Mouse (Mus musculus) MEL (cell line): Measurements from ENCODE around the gene Rccd1. TPM values are rescaled to one million over a fixed set of nuclear protein-coding genes. Genes with fewer than 3 reads are reported as not detected.

ENCODE experiments used
- DNase-seq: peaks from one replicate; pipeline ENCODE4 v3.0.0; 2011; ENCODE audit warnings: low read depth, low spot score
- H3K27ac ChIP-seq: 2 replicates; pipeline ENCODE4 v1.5.1; 2012; ENCODE audit warnings: low read depth, mild to moderate bottlenecking, control low read depth, low read length, moderate library complexity; ENCODE audit not compliant: control insufficient read depth
- H3K27me3 ChIP-seq, 2 experiments: fragments of 150-350 bp in 1 of 2; sonication (generic) in 1 of 2; 2 replicates each; pipeline ENCODE4 v1.6.1; 2012; ENCODE audit warnings: low read length in 2 of 2, mild to moderate bottlenecking in 2 of 2, improper control_type of control experiment in 1 of 2, moderate library complexity in 1 of 2; ENCODE audit not compliant: insufficient read depth in 2 of 2, control insufficient read depth in 1 of 2
- H3K36me3 ChIP-seq, 2 experiments: 2 replicates each; pipeline ENCODE4 v1.6.1; 2012 to 2014; ENCODE audit warnings: low read length in 2 of 2, improper control_type of control experiment in 1 of 2, inconsistent platforms in 1 of 2, mild to moderate bottlenecking in 1 of 2; ENCODE audit not compliant: insufficient read depth in 2 of 2, control insufficient read depth in 1 of 2
- H3K4me1 ChIP-seq, 2 experiments: fragments of 150-350 bp in 1 of 2; sonication (generic) in 1 of 2; 2 replicates each; pipeline ENCODE4 v1.6.1; 2012; ENCODE audit warnings: low read length in 2 of 2, improper control_type of control experiment in 1 of 2, mild to moderate bottlenecking in 1 of 2; ENCODE audit not compliant: insufficient read depth in 2 of 2, control insufficient read depth in 1 of 2
- H3K4me3 ChIP-seq, 2 experiments: fragments of 150-350 bp in 1 of 2; sonication (generic) in 1 of 2; 2 replicates each; pipeline ENCODE4 v1.5.1; 2012; ENCODE audit warnings: low read depth in 2 of 2, low read length in 2 of 2, mild to moderate bottlenecking in 2 of 2, moderate library complexity in 2 of 2, control low read depth in 1 of 2, improper control_type of control experiment in 1 of 2; ENCODE audit not compliant: control insufficient read depth in 1 of 2, insufficient read depth in 1 of 2
- H3K79me2 ChIP-seq: 2 replicates; pipeline ENCODE4 v1.6.1; 2012; ENCODE audit warnings: mild to moderate bottlenecking, low read length, moderate library complexity; ENCODE audit not compliant: control insufficient read depth, poor library complexity, insufficient read depth
- H3K9ac ChIP-seq: 2 replicates; pipeline ENCODE4 v1.6.1; 2012; ENCODE audit warnings: low read depth, mild to moderate bottlenecking, control low read depth, low read length, moderate library complexity; ENCODE audit not compliant: control insufficient read depth, poor library complexity, severe bottlenecking
- H3K9me3 ChIP-seq: fragments of 150-350 bp; sonication (generic); replicated peaks from 2 replicates; pipeline ENCODE4 v1.6.1; 2012; ENCODE audit warnings: mild to moderate bottlenecking, low read length, improper control_type of control experiment, moderate library complexity; ENCODE audit not compliant: insufficient read depth
- CTCF ChIP-seq, 3 experiments: IDR thresholded peaks in 2 of 3; conservative IDR thresholded peaks in 1 of 3; 2 replicates each; pipeline ENCODE4 v1.5.1; 2011 to 2012; ENCODE audit warnings: low read length in 3 of 3, low read depth in 2 of 3, mild to moderate bottlenecking in 2 of 3, improper control_type of control experiment in 1 of 3, inconsistent platforms in 1 of 3, mixed read lengths in 1 of 3, moderate library complexity in 1 of 3; ENCODE audit not compliant: control insufficient read depth in 1 of 3, insufficient read depth in 1 of 3, poor library complexity in 1 of 3, severe bottlenecking in 1 of 3
- EP300 ChIP-seq, 2 experiments: IDR thresholded peaks; 2 replicates each; pipeline ENCODE4 v1.6.1; 2011; ENCODE audit warnings: improper control_type of control experiment in 2 of 2, low read length in 2 of 2, low read depth in 1 of 2, mild to moderate bottlenecking in 1 of 2
- GABPA ChIP-seq: IDR thresholded peaks from 2 replicates; pipeline ENCODE4 v1.6.1; 2012; ENCODE audit warnings: low read depth, mild to moderate bottlenecking, inconsistent platforms, low read length, improper control_type of control experiment, moderate library complexity
- MAFK ChIP-seq: IDR thresholded peaks from 2 replicates; pipeline ENCODE4 v1.6.1; 2011; ENCODE audit warnings: low read depth, mild to moderate bottlenecking, low read length, improper control_type of control experiment, borderline replicate concordance
- MAZ ChIP-seq: IDR thresholded peaks from 2 replicates; pipeline ENCODE4 v1.6.1; 2012; ENCODE audit warnings: low read depth, mild to moderate bottlenecking, inconsistent platforms, low read length, improper control_type of control experiment
- MEF2A ChIP-seq: IDR thresholded peaks from 2 replicates; pipeline ENCODE4 v1.6.1; 2014; ENCODE audit warnings: low read depth, mild to moderate bottlenecking, inconsistent platforms, low read length, improper control_type of control experiment; ENCODE audit not compliant: poor library complexity, insufficient replicate concordance, severe bottlenecking; ENCODE audit errors: extremely low read depth
- MXI1 ChIP-seq: IDR thresholded peaks from 2 replicates; pipeline ENCODE4 v1.6.1; 2011; ENCODE audit warnings: mild to moderate bottlenecking, low read depth, low read length, improper control_type of control experiment
- MYB ChIP-seq: IDR thresholded peaks from 2 replicates; pipeline ENCODE4 v1.6.1; 2011; ENCODE audit warnings: mild to moderate bottlenecking, low read depth, low read length, improper control_type of control experiment
- MYC ChIP-seq: IDR thresholded peaks from 2 replicates; pipeline ENCODE4 v1.6.1; 2011; ENCODE audit warnings: low read depth, mild to moderate bottlenecking, low read length, improper control_type of control experiment, moderate library complexity
- NELFE ChIP-seq: IDR thresholded peaks from 2 replicates; pipeline ENCODE4 v1.6.1; 2011; ENCODE audit warnings: low read depth, low read length, improper control_type of control experiment
- POLR2AphosphoS2 ChIP-seq: IDR thresholded peaks from 2 replicates; pipeline ENCODE4 v1.6.1; 2011; ENCODE audit warnings: low read length, improper control_type of control experiment
- POLR2AphosphoS5 ChIP-seq: IDR thresholded peaks from 2 replicates; pipeline ENCODE4 v1.6.1; 2012; ENCODE audit warnings: low read depth, borderline replicate concordance, mild to moderate bottlenecking, inconsistent platforms, low read length, moderate library complexity, mixed read lengths
- RCOR1 ChIP-seq: IDR thresholded peaks from 2 replicates; pipeline ENCODE4 v1.6.1; 2012; ENCODE audit warnings: low read depth, mild to moderate bottlenecking, inconsistent platforms, low read length, improper control_type of control experiment
- SMC3 ChIP-seq: IDR thresholded peaks from 2 replicates; pipeline ENCODE4 v1.6.1; 2011; ENCODE audit warnings: low read depth, low read length, improper control_type of control experiment
- TAL1 ChIP-seq: IDR thresholded peaks from 2 replicates; pipeline ENCODE4 v1.6.1; 2012; ENCODE audit warnings: mild to moderate bottlenecking, inconsistent platforms, low read length, moderate library complexity, mixed read lengths
- TCF12 ChIP-seq: IDR thresholded peaks from 2 replicates; pipeline ENCODE4 v1.6.1; 2014; ENCODE audit warnings: low read depth, mild to moderate bottlenecking, inconsistent platforms, low read length, improper control_type of control experiment, moderate library complexity
- UBTF ChIP-seq: IDR thresholded peaks from 2 replicates; pipeline ENCODE4 v1.6.1; 2012; ENCODE audit warnings: low read depth, mild to moderate bottlenecking, inconsistent platforms, low read length, improper control_type of control experiment, moderate library complexity, borderline replicate concordance; ENCODE audit not compliant: insufficient read depth
- USF1 ChIP-seq: IDR thresholded peaks from 2 replicates; pipeline ENCODE4 v1.6.1; 2014; ENCODE audit warnings: low read depth, mild to moderate bottlenecking, inconsistent platforms, low read length, improper control_type of control experiment, moderate library complexity
- ZC3H11A ChIP-seq: IDR thresholded peaks from 2 replicates; pipeline ENCODE4 v1.6.1; 2012; ENCODE audit warnings: low read depth, mild to moderate bottlenecking, inconsistent platforms, low read length, improper control_type of control experiment
- ZKSCAN1 ChIP-seq: IDR thresholded peaks from 2 replicates; pipeline ENCODE4 v1.6.1; 2012; ENCODE audit warnings: low read depth, mild to moderate bottlenecking, inconsistent platforms, low read length, improper control_type of control experiment, moderate library complexity
- ZMIZ1 ChIP-seq: IDR thresholded peaks from 2 replicates; pipeline ENCODE4 v1.6.1; 2012; ENCODE audit warnings: low read depth, mild to moderate bottlenecking, inconsistent platforms, low read length, improper control_type of control experiment, moderate library complexity
- polyA plus RNA-seq, 2 experiments: library from polyadenylated mRNA; stranded (reverse) in 1 of 2; unstranded in 1 of 2; fragments of >175 nt in 1 of 2; fragments of >200 nt in 1 of 2; gene quantifications; 2 replicates each; pipeline versions ENCODE4 v1.2.1 to v1.2.4; 2012; ENCODE audit warnings: low replicate concordance in 2 of 2, low read depth in 1 of 2; ENCODE audit not compliant: insufficient read length in 2 of 2, insufficient read depth in 1 of 2, missing spikeins in 1 of 2
- total RNA-seq: library from RNA; depleted of rRNA; stranded (reverse); fragments of 300-350 nt; gene quantifications from 2 replicates; pipeline ENCODE4 v1.2.3, GENCODE M21; 2012

The Rccd1 gene
- total and polyA plus RNA-seq, 3 experiments: 16.8 to 20.2 TPM; not detected in 1

- H3K36me3 ChIP-seq: peaks cover 0 to 20% of the 10 kb centered on the region in 2 experiments; a peak in 2 of 4 replicates
- DNase-seq: no peak
Measured at GRCm38 (mm10) chr7:80285725-80286124, 38.5 kb downstream of the Rccd1 start.

DNA sequence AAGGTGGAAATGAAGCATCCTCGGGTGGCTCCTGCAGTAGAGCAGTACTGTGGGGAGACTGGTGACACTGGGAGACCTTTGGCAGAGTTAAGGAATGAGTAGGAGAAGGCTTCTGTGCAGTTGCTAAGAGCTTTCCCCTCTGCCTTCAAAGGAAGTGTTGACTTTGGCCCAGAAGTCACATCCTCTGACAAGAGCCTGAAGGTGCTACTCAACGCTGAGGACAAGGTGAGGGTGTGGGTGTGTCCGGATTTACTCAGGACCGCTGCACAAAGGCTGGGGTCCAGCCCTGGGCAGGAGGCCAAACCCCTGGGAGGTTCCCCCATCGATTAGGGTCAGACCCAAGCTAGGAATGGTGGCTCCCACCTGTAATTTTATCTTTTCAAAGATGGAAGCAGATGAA is 39.9 kb downstream of the Rccd1 start:
- no peak for DNase-seq
- H3K9me3 ChIP-seq: no peaks in the 10 kb centered on the region
- H3K27me3 ChIP-seq: no peaks in the 10 kb centered on the region
- H3K27ac ChIP-seq: no peak overlapping the region
- peaks cover 0 to 21% of the 10 kb centered on the region in 2 experiments; a peak in 2 of 4 replicates for H3K36me3 ChIP-seq
- TF ChIP-seq MAFK (no peak), MXI1 (no peak), MEF2A (no peak), ZC3H11A (no peak), NELFE (no peak), ZMIZ1 (no peak), EP300 (IDR thresholded peaks at IDR 0.05; ENCODE audit: low read depth in 1 of 2, low read length in 2 of 2) (no peak), TCF12 (no peak), CTCF (IDR thresholded peaks at IDR 0.05 in 2 of 3, conservative IDR thresholded peaks at IDR 0.05 in 1 of 3; ENCODE audit: control insufficient read depth in 1 of 3, insufficient read depth in 1 of 3, low read depth in 2 of 3, low read length in 3 of 3, poor library complexity in 1 of 3, severe bottlenecking in 1 of 3) (no peak), TAL1 (no peak), MYC (no peak), POLR2AphosphoS2 (no peak), GABPA (no peak), MYB (no peak), MAZ (no peak), UBTF (no peak), ZKSCAN1 (no peak), POLR2AphosphoS5 (no peak), RCOR1 (no peak)
- H3K4me3 ChIP-seq: no peak overlapping the region
- H3K79me2 ChIP-seq: no peaks in the 10 kb centered on the region
- H3K4me1 ChIP-seq: no peaks in the 10 kb centered on the region
- H3K9ac ChIP-seq: no peak overlapping the region

More at GRCm38 (mm10) chr7:80285725-80286124, 38.5 kb downstream of the Rccd1 start:
- Histone ChIP-seq H3K27ac (no peak overlapping the region), H3K4me1 (no peaks in the 10 kb centered on the region)
- TF ChIP-seq MAFK (no peak), SMC3 (no peak), USF1 (no peak)
- TF ChIP-seq, all 39 proteins: peak for 0
- H3K27me3 ChIP-seq: no peaks in the 10 kb centered on the region
- no peaks in the 10 kb centered on the region for H3K9me3 ChIP-seq
- no peak overlapping the region for H3K9ac ChIP-seq
- H3K4me3 ChIP-seq: no peak overlapping the region
- no peaks in the 10 kb centered on the region for H3K79me2 ChIP-seq
